Mouse (Mus musculus) left cerebral cortex, postnatal 4 days (tissue): ENCODE data around the gene Wnk2. TPM values are rescaled to one million over a fixed set of nuclear protein-coding genes. Genes with fewer than 3 reads are reported as not detected.
"Not testable (repeated sequence)": the region's sequence is repeated elsewhere in the genome, so short reads cannot be mapped to it uniquely, and the experiment has no call there.

Source experiments
- DNase-seq: peaks from one replicate; pipeline ENCODE4 v3.0.0-alpha.2; 2022
- intact Hi-C: fragments of 180-260 bp; cut with DNase I; formaldehyde crosslinking; loops from one replicate; pipeline ENCODE4 v1.15.1; 2025
- total RNA-seq, 2 experiments: library from RNA; stranded (reverse); gene quantifications; 2 replicates each; pipeline ENCODE4 v1.2.3; 2021

The Wnk2 gene
- total RNA-seq, 2 experiments from 2014 or later, result 134 to 137 TPM

DNA sequence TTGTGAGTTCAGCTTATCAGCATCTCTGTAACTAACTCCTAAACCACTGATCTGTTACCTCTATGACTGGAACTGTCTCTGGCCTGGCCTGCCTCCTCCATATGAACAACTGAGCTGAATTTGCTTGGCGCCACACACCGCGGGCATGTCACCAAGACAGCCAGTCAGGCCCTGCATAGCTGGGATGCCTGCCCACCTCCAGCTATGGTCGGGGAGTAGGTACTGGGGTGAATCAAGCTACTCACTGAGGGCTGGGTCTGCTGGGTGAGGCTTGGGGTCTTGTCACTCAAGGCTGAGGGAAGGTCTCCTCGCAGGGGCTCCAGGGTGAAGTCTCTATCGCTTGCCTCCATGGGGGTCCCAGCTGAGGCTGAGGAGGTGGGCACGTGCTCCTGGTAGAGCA, 87.4 kb downstream of the Wnk2 start:
- DNase-seq, result no peak
- intact Hi-C loops, result no loop called here

DNA sequence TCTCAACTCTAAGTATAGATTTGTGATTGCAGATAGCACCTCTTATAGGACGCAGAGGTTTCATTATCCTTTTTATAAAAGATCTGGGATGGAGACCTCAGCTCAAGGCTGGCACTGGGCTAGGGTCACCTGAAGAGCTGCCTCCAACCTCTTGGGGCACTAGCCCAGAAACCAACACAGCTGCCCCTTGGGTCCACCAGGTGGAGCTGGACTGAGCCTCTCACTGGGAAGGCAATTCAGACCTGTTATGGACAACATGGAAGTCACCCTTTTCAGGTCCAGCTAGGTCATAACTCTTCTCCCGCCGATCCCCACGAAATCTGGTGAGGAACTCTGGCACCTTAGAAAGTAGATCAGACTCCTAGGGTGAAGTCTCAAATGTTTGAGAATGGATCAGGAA, 89.3 kb downstream of the Wnk2 start:
- intact Hi-C loops, result loop anchor here (10.0 kb wide), 1 partner anchor 116 kb away; no protein-coding TSS in a partner anchor
- peak; percentile 55 for DNase-seq

DNA sequence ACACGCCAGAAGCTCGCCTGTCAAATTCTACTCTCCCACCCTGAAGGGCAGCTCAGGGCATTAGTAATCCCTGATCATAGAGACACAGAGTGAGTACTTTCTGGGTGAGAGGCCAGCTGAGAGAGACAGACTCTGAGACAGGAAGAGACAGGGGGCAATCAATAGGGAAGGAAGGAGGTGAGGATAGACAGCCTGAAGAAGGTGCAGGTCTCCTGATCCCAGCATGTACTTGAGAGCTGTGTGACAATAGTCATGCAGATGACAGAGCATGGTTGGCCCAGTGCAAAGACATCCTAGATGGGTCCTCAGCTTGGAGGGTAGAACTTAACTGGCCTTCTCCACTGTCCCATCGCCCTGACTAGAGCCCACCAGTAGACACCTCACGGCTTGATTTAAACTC, 91.5 kb downstream of the Wnk2 start:
- DNase-seq, result no peak
- intact Hi-C loops, result loop anchor here (10.0 kb wide), 1 partner anchor 118 kb away; no protein-coding TSS in a partner anchor

DNA sequence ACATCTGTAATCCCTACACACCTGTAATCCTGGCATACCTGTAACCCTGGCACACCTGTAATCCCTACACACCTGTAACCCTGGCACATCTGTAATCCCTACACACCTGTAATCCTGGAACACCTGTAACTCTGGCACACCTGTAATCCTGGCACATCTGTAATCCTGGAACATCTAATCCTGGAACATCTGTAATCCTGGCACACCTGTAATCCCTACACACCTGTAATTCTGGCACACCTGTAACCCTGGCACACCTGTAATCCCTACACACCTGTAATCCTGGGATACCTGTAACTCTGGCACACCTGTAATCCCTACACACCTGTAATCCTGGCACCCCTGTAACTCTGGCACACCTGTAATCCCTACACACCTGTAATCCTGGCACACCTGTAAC, 93.1 kb downstream of the Wnk2 start:
- not testable (repeated sequence) for DNase-seq
- intact Hi-C loops, result loop anchor here (10.0 kb wide), 1 partner anchor 120 kb away; no protein-coding TSS in a partner anchor

DNA sequence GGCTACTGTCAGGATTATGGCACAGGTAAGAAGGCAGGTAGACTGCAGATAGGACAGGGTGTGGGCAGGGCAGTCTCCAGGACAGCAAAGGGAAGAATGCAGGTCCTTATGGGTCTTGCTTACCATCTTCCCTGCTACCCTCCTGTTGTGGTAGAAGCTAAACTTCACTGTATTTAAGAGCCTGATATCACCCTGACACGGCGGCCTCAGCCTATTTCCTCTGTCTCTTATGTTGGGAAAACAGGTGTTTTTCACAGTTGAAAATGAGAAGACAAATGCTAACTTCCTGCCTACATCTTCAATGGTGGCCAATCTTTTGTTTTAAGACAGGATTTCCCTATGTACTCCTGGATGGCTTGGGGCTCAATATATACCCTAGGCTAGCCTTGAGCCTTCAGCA, 94.5 kb downstream of the Wnk2 start:
- DNase-seq, result no peak
- intact Hi-C loops, result loop anchor here (10.0 kb wide), 1 partner anchor 121 kb away; no protein-coding TSS in a partner anchor

DNA sequence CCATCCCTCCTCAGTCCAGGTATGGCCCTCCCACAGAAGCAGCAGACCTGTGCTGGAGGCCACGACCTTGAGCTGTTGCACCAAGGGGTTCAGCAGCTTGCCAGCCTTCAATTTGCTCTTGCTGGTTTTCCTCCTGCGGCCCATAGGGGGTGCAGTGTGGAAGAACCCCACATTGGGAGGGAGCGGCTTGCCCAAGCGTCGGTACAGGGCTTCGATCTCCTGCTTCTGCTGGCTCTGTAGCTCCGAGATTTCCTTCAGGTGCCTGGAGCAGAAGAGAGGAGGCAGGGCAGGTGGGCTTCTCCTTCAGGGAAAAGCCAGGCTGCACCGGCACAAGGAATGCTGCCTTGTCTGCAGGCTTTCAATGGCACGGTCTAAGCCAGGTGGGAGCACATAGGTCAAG, 95.3 kb downstream of the Wnk2 start:
- intact Hi-C loops, result loop anchor here (10.0 kb wide), 1 partner anchor 122 kb away; no protein-coding TSS in a partner anchor
- DNase-seq, result no peak

DNA sequence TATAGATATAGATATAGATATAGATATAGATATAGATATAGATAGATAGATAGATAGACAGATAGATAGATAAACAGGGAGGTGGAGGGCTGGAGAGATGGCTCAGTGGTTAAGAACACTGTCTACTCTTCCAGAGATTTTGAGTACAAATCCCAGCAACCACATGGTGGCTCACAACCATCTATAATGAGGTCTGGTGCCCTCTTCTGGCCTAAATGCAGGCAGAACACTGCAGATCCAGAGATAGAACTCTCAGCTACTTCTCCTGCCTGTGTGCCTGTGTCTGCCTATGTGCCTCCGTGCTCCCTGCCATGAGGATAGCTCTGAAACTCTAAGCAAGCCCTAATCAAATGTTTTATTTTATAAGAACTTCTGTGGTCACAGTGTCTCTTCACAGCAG, 100.4 kb downstream of the Wnk2 start:
- no peak for DNase-seq
- intact Hi-C loops, result no loop called here

DNA sequence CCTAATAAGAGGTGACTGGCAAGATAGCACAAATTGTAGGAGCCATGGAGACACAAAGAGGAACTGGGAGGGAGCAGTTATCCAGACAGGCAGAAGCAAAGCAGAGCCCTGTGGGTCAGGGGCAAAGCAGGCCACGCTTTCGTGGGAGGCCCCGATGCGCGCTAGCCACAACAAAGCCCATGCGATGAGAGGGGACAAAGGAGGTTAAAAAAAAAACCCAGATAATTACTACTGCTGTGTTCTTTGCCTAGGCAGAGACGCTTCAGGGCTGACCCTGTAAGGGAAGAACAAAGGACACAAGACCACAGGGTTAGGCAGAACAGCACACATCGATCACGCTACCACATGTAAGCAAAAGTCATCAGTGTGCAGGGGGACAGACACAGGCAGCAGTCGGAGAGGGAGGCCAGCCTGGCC, 103.7 kb downstream of the Wnk2 start:
- no peak for DNase-seq
- intact Hi-C loops, result no loop called here

DNA sequence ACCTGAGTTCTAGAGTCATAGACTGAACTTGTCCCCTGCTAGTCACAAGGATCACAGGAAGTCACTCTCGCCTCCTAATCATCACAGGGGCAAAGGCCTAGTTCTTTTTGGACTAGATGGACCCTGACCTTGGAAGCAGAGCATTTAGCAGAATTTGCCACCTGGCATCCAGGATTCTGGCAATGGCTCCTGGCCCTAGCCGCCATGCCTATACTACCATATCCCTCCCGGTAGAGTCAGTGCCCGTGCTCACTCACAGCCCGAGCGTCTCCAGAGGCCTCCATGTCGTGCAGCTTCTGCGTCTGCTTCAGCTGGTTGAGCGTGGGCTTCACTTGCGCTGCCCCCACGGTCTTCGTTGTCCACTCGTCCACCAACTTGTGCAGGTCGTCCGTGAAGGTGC, 105.4 kb downstream of the Wnk2 start:
- DNase-seq, result no peak
- intact Hi-C loops, result no loop called here

DNA sequence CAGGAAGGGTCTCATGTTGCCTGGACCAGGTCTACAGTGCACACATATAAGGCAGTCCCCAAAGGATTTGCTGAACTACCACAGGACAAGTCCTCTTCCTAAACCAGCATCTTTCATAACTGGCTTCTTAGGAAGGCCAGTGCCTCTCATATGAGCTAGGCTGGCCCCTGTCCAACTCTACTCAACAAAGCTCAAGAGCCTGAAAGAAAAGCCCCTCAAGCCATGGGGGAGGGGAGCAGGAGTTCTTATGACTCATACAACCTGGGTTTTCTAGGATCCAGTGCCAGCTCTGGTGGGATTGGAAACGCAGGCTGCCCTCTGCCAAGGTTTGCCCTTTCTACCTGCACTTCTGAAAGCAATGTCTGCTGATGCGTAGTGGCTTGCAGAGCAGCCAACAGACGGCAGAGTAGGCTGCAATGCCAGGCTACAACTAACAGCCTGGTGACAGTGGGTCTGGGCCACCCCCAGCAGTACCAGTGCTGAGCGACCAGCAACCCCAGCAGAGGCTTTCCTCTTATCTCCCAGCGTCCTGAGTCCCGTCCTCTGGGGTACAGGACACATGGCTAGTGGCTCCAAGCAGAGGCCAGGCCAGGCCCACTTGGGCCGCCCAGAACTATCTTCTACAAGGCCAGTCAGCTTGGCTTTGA, 110.8 kb downstream of the Wnk2 start:
- intact Hi-C loops, result no loop called here
- DNase-seq, result peak; percentile 68

DNA sequence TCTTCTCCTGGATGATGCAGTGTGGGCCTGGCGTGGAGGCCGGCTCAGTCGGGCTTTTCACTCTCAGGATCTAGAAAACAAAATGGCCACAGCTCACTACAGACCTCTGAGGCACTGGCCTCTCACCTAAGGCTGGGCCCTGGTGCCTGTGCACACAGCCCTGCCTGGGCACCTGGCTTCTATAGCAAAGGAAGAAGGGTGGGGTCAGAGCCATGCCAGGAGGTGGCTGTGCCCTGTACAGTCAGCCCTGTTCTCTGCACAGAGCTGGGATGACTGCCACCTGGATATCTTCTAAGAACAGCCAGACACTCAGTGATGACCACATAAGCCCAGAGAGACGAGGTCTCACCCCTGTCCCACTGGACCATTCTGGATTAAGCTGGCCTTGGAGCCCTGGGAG, 111.4 kb downstream of the Wnk2 start:
- intact Hi-C loops, result no loop called here

DNA sequence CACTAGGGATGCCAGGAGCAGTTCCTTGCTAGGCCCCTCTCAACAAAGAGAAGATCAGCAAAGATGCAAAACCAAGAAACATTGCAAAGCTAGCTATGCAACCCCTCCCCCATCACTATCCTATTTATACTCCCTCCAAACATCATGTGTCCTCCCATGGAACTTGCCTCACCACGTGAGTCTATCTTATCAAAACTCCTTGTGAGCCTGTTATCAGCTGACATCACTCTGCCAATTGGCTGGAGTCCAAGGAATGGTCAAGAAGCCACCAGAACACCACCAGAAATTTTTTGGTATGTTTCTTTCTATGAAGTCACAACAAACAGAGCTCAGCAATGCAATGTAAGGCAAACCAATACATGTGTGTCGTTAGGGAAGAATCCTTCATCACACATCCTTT, 116.8 kb downstream of the Wnk2 start:
- no peak for DNase-seq
- intact Hi-C loops, result no loop called here

More for the DNA sequence above, 111.4 kb downstream of the Wnk2 start:
- no peak for DNase-seq

DNA sequence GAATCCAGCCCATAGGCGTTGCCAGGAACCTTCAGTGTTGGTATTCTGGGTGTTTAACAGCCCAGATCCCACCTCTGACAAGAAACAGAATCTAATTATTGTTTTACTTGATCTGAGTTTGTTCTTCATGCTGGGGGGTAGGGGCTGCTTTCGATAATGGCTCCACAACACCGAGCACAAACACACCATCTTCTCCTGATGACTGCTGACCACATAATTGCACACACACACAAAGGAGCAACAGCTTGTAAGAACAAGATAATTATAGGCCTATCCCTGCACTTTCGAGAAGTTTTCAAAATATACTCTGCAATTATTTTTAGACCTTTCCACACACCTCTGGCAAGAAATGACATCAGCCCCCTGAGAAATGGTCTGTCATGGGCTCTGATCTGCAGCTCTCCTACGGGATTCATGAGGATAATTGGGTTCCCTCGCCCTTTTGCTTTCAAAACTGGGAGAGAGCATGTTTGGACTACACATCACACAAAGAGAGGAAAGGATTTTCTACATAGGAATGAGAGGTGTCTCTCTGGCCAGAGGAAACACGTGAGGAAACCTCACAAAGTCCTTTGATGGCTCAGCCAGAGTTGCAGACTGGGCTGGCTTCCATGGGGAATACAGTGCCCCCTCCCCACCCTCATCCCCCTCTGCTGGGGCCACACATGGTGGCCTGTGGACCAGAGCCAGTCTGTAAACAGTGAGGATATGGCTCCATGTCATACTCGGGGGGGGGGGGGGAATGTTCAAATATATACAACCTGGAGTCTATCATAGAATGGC, 118.9 kb downstream of the Wnk2 start:
- DNase-seq, result no peak
- intact Hi-C loops, result no loop called here

DNA sequence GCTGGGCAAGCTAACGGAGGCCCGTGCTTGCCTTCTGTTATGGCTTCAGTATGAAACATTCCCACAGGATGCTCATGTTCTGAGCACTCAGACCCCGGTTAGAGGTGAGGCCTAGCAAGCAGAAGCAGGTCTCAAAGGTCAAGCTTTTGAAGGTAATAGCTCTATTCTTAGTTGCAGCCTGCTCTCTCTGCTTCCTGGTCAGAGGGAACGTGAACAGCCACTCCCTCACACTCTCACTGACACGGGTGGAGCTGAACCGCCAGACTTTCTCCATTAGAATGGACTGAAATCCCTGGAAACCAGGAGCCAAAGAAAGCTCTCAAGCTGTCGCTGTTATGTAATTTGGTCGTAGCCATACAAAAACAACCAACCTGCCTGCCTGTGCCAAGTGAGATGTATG, 120.8 kb downstream of the Wnk2 start:
- intact Hi-C loops, result no loop called here
- DNase-seq, result no peak

DNA sequence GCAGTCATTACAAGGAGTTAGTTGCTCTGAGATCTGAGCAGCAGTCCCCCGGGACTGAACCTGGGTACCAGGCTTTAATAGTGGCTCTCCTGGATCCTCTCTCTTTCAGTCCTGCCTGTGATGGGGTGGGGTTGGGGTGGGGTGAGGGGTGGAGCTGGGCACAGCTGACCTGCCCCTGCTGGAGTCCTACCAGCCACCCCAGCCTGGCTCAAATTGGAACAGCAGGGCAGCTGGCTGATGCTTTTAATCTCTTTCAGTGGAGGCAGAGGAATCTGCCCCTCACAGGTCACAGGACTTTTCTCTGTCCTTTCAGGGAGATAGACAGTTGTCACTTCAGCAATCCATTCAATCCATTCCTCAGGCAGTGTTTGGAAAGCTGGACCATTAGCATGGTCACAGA, 122.3 kb downstream of the Wnk2 start:
- intact Hi-C loops, result no loop called here
- DNase-seq, result peak; percentile 31

DNA sequence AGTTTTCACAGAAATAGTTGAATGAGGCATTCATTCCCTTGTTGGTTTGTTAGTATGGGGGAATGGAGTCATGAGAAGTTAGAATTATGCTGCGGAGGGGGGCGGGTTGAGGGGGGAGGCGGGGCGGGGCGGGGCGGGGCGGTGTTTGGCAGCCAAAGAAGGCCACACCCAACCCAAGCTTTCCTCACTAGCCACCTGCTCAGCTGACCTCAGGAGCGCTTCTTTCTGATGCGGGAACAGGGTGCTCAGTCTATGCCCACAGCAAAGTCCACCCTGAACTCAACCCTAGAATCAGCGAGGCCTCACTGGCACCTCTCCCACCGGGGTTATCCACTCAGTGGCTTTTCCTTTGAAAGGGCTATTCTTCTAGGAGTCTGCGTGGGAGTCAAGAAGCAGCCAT, 123.1 kb downstream of the Wnk2 start:
- intact Hi-C loops, result no loop called here
- DNase-seq, result no peak

DNA sequence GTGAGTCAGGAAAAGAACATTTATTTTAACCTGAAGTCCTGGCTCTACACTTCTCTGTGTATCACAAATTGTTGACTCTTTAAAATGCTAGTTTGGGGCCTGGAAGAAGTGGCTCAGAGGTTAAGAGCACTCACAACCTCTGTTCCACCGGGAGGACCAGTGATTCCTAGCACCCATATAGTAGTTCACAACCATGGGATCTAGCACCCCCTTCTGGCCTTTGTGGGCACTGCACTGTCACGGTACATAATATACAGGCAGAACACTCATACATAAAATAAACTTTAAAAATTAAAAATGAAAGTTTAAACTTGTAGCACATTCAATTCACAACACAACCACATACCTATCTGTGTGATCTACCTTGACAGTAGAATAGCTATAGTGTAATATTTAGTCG, 126.1 kb downstream of the Wnk2 start:
- peak; percentile 49 for DNase-seq
- intact Hi-C loops, result no loop called here

DNA sequence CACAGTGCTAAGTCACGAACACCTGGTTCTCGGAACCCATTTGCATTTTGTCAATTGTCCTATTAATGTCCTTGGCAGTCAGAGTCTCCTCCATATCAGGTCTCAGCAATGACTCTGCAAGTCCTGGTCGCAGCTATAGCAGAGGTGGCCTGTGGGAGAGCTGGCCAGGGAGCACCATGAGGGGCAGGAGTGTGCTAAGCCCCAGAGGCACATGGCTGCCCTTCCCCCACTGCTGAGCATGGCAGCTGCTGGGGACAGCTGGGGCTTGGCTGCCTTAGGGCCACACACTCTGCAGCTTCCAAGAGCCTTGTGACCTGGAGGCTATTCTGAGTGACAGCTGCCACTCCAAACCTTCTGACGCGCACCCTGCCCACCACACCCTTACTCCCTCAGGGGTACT, 127.7 kb downstream of the Wnk2 start:
- intact Hi-C loops, result no loop called here

DNA sequence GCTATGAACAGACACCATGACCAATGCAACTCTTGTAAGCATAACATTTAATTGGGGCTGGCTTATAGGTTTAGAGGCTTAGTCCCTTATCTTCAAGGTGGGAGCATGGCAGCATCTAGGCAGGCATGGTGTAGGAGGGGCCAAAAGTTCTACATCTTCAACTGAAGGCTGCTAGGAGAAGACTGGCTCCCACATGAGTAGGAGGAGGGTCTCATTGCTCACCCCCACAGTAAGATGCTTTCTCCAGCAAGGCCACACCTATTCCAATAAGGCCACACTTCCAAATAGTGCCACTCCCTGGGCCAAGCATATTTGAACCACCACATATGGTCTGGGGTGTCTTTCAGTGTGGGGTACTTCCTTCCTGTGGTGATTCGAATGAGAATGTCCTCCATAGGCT, 130.4 kb downstream of the Wnk2 start:
- intact Hi-C loops, result no loop called here
- DNase-seq, result no peak

More for the DNA sequence above, 127.7 kb downstream of the Wnk2 start:
- DNase-seq, result peak; percentile 79

DNA sequence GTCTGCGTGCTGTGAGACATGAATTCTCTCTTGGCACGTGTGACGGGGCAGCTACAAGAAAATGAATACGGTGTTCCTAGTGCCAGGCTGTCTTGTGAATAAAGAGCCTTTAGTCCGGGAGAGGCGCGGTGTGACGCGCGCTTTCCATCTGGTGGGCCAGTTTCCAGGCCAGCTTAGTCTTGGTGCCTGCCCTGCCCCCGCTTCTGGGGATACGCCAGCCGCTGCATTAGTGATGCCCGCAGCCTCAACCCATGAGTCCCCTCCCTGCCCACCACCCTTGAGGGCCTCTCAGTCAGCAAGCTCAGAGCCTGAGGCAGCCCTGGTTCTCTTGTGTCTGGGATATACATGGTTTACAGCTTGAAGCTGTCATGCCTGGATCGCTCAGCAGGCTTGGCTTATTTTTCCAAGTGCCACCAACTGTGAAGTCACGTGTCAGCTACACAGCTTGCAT, 131.5 kb downstream of the Wnk2 start:
- peak; percentile 99 for DNase-seq
- intact Hi-C loops, result no loop called here

DNA sequence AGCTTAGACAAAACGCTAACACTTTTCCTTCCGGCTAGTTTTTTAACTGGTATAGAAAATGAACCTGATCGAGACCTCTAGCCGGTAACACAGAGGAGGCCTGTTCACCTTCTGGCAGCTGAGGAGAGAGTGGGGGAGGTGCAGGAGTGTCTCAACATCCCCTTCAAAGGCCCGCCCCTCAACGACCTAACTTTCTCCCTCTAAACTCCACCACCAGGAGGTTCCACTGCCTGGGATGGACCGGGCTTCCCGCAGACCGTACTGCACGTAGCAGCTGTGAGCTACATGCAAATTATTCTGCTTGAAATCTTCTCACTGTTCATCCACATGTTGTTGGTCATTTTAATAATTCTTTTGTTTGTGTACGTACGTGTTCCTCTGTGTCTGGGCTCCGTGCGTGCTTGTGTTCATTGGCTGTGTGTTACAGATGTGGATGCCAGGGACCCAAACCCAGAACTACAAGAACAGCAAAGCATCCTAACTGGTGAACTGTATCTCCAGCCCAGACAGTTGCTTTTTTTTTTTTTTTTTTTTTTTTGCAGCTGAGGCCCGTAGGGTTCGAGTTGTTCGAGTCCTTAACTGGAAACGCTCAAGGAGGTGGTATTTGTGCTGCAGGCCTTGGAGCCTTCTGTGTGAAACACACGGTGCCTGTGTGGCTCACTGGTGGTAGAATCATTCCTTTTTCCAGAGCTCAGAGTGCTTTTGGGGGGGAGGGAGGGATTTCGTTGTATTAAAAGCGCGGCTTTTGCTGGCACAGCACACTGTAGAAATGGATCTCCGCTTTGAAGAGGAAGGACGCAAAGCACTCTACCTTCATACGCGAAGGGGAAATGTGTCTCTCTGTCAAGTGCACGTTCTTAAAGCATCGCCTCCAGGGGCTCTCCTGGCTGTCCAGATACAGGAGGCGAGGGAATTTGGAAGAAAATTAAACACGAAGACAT, 132.2 kb downstream of the Wnk2 start:
- intact Hi-C loops, result no loop called here
- peak; percentile 55 for DNase-seq
